Mouse (Mus musculus): Measurements from ENCODE around the gene Cand2. TPM values are rescaled to one million over a fixed set of nuclear protein-coding genes. Genes with fewer than 3 reads are reported as not detected.

The Cand2 gene
- polyA plus RNA-seq (2012; ENCODE audit: low replicate concordance), result 3.7 and 4.2 TPM in 2 replicates

GRCm38 (mm10) chr6:115774501-115774921, at the start of gene Cand2:
TSS of gene Cand2 (plus strand) at chr6:115774538.

DNA sequence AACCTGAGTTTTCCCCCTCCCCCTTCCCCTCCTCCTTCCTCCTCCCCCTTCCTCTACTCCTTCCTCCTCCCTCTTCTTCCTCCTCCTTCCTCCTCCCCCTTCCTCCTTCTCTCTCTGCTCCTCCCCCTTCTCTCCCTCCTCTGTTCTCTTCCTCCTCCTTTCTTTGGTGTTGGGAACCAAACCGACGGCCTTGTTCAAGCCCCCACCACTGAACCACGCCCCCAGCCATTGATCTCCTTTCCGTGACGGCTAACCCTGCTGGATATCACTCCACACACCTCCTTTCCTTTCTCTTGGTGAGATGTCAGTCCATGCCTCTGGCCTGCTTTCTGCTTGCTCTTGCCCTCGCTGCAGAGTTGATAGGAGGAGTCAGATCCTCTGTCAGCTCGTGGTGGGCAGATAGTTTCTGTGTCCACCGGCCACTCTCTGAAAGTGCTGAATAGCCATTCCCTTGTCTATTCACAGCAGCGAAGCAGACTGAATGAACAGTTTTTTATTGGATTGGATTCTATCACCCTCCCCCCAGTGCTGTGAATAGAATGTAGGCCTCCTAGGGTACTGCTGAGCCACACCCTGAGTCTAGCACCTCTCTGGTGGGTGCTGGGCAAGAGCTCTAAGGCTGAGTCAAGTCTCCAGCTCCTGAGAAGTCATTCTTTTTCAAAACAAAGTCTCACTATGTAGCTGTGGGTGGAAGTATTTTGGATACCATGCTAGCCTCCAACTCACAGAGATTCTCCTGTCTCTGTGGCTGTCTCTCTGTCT, 12.2 kb upstream of the Cand2 start, which contains the start of gene Tmem40:
Gene Tmem40, minus strand, starts transcription at position 416 of the 762 bp plus-strand sequence.

GRCm38 (mm10) chr6:115808488-115809231, 34.3 kb downstream of the Cand2 start, which contains the start of gene Rpl32:
TSS of gene Rpl32 (minus strand) at chr6:115808747.

GRCm38 (mm10) chr6:115838161-115838597, 63.8 kb downstream of the Cand2 start, which contains the start of gene Efcab12:
TSS of gene Efcab12 (minus strand) at chr6:115838412.

GRCm38 (mm10) chr6:115853091-115853813, 78.9 kb downstream of the Cand2 start, which contains the start of the genes Mbd4 and Ift122:
TSS of gene Mbd4 (minus strand) at chr6:115853371.
TSS of gene Ift122 (plus strand) at chr6:115853470.

Other genes starting within 250 kb of the Cand2 start
- 1.6 and 8.2 TPM in 2 replicates for gene Tsen2, start 229.9 kb upstream of the Cand2 start, polyA plus RNA-seq (2012; ENCODE audit: low replicate concordance)
- gene Mkrn2os, start 182.0 kb upstream of the Cand2 start, polyA plus RNA-seq (2012; ENCODE audit: low replicate concordance), result not detected in 2 replicates
- gene Mkrn2, start 172.6 kb upstream of the Cand2 start, polyA plus RNA-seq (2012; ENCODE audit: low replicate concordance), result 1.9 and 23.3 TPM in 2 replicates
- 39.4 and 46.3 TPM in 2 replicates for gene Raf1, start 97.9 kb upstream of the Cand2 start, polyA plus RNA-seq (2012; ENCODE audit: low replicate concordance)
- 1.4 and 1.9 TPM in 2 replicates for gene Tmem40, start 12.1 kb upstream of the Cand2 start, polyA plus RNA-seq (2012; ENCODE audit: low replicate concordance)
- gene Rpl32, start 34.2 kb downstream of the Cand2 start, polyA plus RNA-seq (2012; ENCODE audit: low replicate concordance), result 438 and 455 TPM in 2 replicates
- gene Efcab12, start 63.9 kb downstream of the Cand2 start, polyA plus RNA-seq (2012; ENCODE audit: low replicate concordance), result 0.06 and 0.07 TPM in 2 replicates
- gene Mbd4, start 78.8 kb downstream of the Cand2 start, polyA plus RNA-seq (2012; ENCODE audit: low replicate concordance), result 1.5 and 2.3 TPM in 2 replicates
- 0.51 and 1.2 TPM in 2 replicates for gene Ift122, start 78.9 kb downstream of the Cand2 start, polyA plus RNA-seq (2012; ENCODE audit: low replicate concordance)
- gene Rho, start 157.2 kb downstream of the Cand2 start, polyA plus RNA-seq (2012; ENCODE audit: low replicate concordance), result 0.23 TPM in 1 of 2 replicates, not detected in the other
- not detected in 2 replicates for gene H1foo, start 170.4 kb downstream of the Cand2 start, polyA plus RNA-seq (2012; ENCODE audit: low replicate concordance)
- 21.9 and 42.5 TPM in 2 replicates for gene Plxnd1, start 220.5 kb downstream of the Cand2 start, polyA plus RNA-seq (2012; ENCODE audit: low replicate concordance)